Mouse (Mus musculus): ENCODE measurements at regions not wholly inside any gene's neighbourhood (a gene's known extent, or its start where the extent isn't known, plus 50 kb on each side); places are given as distances from the start of the nearest gene placed in this dataset.
"Not testable (repeated sequence)": the region's sequence is repeated elsewhere in the genome, so short reads cannot be mapped to it uniquely, and the experiment has no call there.

GRCm38 (mm10) chr5:100309807-100310165, 106.2 kb downstream of the Sec31a start:
- DNase-seq (ENCODE audit: low spot score in 2 of 2) = no peak

GRCm38 (mm10) chr5:100309071-100309806, 106.8 kb downstream of the Sec31a start:
- no peak for DNase-seq (ENCODE audit: low spot score in 2 of 2)

GRCm38 (mm10) chr5:100304403-100304802, 111.6 kb downstream of the Sec31a start:
- DNase-seq (ENCODE audit: low spot score in 2 of 2) = no peak

DNA sequence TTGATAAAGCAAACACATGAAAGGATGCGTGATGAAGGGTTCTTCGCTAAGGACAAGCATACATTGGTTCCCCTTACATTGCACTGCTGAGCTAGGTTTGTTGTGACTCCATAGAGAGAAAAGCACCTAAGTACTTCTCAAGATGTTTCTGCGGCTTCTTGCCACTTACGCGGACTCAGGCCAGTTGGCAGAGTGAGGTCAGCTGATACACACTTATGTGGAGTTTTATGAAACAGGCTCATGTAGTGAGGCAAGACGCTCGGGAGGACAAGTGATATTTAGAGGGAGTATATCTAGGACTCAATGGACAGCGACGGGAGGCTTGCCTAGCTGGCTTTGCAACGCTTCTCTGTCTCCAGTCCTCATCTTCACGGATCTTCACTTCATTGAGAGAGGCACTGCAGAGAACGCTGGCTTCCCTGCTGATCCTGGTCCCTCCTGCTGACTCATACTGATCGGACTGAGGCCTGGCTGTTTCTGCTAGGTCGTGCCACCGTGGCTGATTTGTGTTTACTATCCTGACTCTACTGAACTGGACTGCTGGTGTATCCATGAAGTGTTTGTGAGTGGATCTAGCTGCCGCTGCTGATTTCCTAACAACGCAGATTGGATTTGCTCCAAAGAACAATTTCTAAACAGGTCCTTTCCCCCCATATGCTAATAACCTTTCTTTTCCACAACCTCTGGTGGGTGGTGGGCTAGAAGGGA, 113.8 kb downstream of the Sec31a start:
- DNase-seq (ENCODE audit: low spot score in 2 of 2) = no peak

DNA sequence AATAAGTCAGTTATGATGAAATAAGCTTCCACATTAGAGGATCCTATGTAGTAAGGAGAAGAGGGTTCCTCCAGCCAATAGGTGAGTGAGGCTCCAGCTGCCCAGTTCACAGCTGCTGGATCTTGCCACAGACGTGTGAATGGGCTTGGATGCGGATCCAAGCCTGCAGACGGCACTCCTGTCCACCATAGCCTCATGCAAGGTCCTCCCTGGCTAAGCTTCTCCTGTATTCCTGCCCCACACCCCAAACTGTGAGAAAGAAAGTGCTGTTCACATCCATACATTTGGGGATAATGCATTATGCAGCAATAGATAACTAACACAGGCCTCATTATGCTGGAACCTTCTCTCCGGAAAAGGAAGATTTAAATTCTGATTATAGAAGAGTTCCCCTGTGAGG, 116.9 kb downstream of the Sec31a start:
- no peak for DNase-seq (ENCODE audit: low spot score in 2 of 2)

- no peak for DNase-seq (ENCODE audit: low spot score in 2 of 2)
These were observed 121.8 kb downstream of the Sec31a start for GRCm38 (mm10) chr5:100294189-100294588.

GRCm38 (mm10) chr5:100280215-100280614, 120.6 kb upstream of the Tmem150c start:
- DNase-seq (ENCODE audit: low spot score in 2 of 2) = no peak

DNA sequence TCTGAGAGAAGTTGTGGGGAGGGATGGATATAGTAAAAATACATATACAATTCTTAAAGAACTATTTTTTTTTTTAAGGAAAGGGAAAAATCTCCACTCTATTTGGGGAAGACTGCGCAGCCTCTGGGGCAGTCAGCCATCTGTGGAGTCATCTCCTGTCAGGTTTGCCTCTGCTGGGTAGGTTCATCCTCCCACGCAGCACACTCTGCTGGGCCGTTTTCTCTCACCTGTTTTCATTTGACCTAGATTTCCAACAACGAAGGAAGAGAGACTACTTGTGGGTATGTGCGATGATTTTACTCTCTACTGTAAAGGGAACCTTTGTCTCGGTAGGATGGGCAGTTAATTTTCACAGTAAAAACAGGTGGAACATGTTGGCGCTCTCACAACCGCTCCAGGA, 119.9 kb upstream of the Tmem150c start:
- no peak for DNase-seq (ENCODE audit: low spot score in 2 of 2)

- DNase-seq (ENCODE audit: low spot score in 2 of 2) = no peak
These were observed 115.1 kb upstream of the Tmem150c start for GRCm38 (mm10) chr5:100274674-100275073.

- not testable (repeated sequence) for DNase-seq (ENCODE audit: low spot score in 2 of 2)
These were observed 112.4 kb upstream of the Tmem150c start for GRCm38 (mm10) chr5:100271975-100272374.

DNA sequence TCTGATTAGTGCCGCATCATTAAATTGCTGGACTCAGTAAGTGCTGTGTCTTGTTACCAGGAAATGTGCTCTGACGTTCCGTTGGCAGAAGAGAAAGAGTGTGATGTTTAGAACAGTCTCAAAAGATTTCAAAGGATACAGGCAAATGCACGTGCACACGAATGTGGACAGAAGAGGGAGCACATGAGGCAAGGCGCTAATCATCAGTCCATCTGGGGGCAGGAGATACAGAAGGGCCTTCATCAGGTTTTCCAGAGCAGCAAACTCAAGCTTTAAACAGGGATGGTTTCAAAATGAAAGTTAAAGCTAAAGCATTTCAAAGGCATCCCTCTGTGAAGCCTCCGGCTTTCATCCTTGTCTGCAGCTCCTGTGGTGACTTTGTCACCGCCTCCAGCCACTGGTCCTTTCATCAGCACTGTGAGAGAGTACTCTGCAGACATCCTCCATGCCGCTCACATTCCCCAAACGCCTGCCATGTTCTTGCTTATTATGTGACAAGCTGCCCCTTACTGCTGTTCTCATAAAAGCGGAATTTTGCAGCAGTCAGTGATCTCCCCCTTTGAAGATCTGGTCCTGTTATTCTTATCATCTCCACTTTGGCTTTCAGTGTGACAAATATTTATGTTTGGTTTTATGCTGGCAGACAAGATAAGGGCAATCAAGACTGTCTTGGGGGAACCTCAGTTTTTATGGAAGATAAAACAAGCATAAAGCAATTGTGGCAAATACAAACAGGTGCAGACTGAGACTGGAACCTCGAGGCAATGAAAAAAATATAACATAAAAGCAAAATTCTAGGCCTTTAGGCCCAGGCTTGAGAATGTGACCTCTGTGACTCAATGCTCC, 111.5 kb upstream of the Tmem150c start:
- no peak for DNase-seq (ENCODE audit: low spot score in 2 of 2)

GRCm38 (mm10) chr5:100268111-100268878, 108.7 kb upstream of the Tmem150c start:
- DNase-seq (ENCODE audit: low spot score in 2 of 2) = no peak

DNA sequence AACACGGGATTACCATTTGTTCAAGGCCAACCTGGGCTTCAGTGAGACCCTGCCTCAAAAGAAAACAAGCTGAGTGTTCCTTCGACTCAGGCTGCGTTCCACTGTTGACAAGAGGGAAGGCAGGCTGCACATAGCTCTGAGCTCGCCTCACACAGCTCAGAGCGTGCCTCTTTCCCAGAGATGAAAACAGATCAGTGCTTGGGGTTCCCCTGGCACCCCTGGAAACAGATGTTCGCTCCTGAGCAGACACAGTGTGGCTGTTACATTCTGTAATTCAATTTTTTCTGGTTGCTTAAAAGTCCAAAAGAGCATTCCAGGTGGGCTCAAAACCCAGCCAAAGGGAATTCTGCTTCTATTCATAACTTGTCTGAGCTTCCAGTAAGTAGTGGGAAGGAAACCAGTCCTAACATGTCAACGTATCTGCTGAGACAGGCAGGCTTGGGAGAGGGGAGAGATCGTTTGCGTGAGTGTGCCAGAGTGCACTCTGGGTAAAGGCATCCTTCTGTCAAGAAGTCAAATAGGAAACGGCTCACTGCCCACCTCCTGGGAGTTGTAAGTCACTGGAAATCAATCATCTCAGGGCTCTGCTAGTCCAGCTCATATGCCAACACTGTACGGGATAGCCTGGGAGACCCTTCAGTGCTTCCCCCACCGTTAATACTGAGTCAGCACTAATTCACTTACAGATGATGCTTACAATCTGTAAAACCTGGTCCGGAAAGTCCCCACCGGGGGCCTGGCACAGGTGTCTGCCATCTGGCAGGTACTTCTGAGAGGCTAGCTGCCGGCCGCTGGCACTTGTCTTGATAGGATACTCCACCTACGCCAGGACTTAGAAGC, 107.3 kb upstream of the Tmem150c start:
- no peak for DNase-seq (ENCODE audit: low spot score in 2 of 2)

DNA sequence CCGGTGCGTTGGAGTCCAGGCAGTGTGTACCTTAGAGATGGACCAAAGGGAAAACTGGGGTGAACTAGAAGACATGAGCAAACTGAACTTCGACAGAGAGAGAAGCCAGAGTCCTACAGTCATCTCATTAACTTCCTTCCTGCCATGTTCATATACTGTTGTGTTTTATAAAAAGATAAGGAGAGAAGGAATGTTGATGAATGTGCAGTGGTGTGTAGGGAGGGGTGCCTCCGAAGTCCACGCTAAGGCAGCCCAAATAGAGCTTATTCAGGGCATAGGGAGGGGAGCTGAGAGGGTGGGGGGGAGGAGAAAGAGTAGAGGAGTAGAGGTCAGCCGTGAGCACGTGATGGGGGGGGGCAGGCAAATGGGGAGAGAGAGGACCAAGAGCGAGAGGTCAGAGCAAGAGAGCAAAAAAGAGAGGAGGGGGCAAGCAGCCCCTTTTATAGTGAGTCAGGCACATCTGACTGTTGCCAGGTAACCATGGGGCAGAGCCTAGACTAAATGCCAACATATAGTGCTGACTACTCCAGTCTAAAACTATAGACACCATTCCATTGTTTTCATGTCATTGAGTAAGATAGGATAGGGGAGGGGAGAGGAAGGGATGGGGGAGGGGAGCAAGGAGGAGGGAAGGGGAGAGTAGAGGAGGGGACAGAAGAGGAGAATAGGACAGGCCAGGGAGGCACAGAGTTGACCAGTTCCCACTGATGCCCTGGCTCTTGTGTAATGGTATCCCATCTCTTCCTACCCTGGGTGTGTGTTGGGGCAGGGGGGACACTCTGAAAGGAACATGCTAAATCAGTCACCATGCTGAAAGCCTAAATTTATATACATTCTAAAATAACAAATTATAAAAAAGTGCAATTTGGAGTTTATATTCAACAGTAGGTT, 100.4 kb upstream of the Tmem150c start:
- no peak for DNase-seq (ENCODE audit: low spot score in 2 of 2)

- DNase-seq (ENCODE audit: low spot score in 2 of 2) = no peak
These were observed 99.5 kb upstream of the Tmem150c start for GRCm38 (mm10) chr5:100258952-100259710.

- no peak for DNase-seq (ENCODE audit: low spot score in 2 of 2)
These were observed 95.7 kb upstream of the Tmem150c start for GRCm38 (mm10) chr5:100255276-100255675.

- no peak for DNase-seq (ENCODE audit: low spot score in 2 of 2)
These were observed 92.4 kb upstream of the Tmem150c start for GRCm38 (mm10) chr5:100252036-100252435.

DNA sequence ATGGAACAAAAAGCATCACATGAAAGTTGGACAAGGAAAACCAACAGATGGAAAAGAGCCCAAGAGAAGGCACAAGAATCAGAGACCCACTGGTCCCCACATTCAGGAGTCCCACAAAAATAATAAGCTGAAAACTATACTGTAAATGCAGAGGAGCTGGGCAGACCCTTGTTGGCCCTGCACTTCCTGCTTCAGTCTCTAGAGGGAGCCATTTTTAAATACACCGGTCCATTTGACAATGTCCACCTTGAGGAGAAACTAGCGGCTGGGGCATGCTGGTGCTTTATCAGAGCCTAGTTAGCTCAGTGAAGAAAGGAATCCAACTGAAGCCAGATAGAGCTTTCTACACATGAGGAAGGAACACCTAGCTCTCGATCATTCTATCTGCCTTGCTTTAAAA, 90.1 kb upstream of the Tmem150c start:
- DNase-seq (ENCODE audit: low spot score in 2 of 2) = no peak
